Mouse (Mus musculus) lung, adult 2 months (tissue): ENCODE results near the gene Jkamp.

Experiments
- CTCF ChIP-seq: fragments of 200-500 bp; IDR thresholded peaks from 2 replicates; pipeline ENCODE4 v1.5.1; 2011; ENCODE audit warnings: mild to moderate bottlenecking, low read length, control low read depth; ENCODE audit not compliant: insufficient read depth
- POLR2A ChIP-seq: fragments of 200-500 bp; IDR thresholded peaks from 2 replicates; pipeline ENCODE4 v1.6.1; 2011; ENCODE audit warnings: low read depth, mild to moderate bottlenecking, control low read depth, low read length, borderline replicate concordance; ENCODE audit errors: extremely low read depth

DNA sequence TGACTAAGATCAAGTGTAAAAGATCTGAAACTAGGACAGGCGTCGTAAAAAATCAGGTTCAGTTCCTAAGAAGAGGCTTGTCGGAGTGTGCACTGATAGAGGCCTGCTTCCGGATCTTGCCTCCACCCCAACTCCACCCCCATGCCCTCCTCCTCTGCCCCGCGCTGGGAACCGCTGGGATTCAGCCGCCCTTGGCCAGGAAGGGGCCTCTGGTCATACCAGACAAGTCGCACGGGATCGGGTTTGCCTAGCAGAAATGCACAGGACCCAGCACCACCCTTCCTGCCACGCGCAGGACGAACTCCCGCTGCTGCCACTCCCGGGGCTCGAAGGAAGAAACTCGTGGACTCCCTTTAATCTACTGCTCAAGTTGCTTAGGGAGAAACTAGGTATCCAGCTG, 3.0 kb upstream of the Jkamp start:
- no peak for TF ChIP-seq POLR2A
- TF ChIP-seq CTCF: no peak
